Mouse (Mus musculus) brain, embryonic 14.5 days (tissue): Measurements from ENCODE around the gene Arf6. TPM values are rescaled to one million over a fixed set of nuclear protein-coding genes. Genes with fewer than 3 reads are reported as not detected.
"Not testable (repeated sequence)": the region's sequence is repeated elsewhere in the genome, so short reads cannot be mapped to it uniquely, and the experiment has no call there.

Experiments
- DNase-seq: peaks from one replicate; pipeline ENCODE4 v3.0.0-alpha.2; 2011; ENCODE audit warnings: low read depth
- CTCF ChIP-seq: fragments of 200-500 bp; IDR thresholded peaks from 2 replicates; pipeline ENCODE4 v1.5.1; 2012; ENCODE audit warnings: inconsistent platforms, mild to moderate bottlenecking, moderate library complexity, borderline replicate concordance; ENCODE audit not compliant: insufficient read depth, insufficient read length; ENCODE audit errors: extremely low read depth
- POLR2A ChIP-seq: fragments of 200-500 bp; IDR thresholded peaks from 2 replicates; pipeline ENCODE4 v1.6.1; 2012; ENCODE audit warnings: mild to moderate bottlenecking, inconsistent platforms, borderline replicate concordance; ENCODE audit not compliant: poor library complexity, insufficient read depth, insufficient read length, severe bottlenecking; ENCODE audit errors: extremely low read depth
- polyA plus RNA-seq: library from polyadenylated mRNA; depleted of rRNA; stranded (reverse); fragments of >200 nt; gene quantifications from 2 replicates; pipeline ENCODE4 v1.2.3, GENCODE M21; 2012

Arf6 gene
- polyA plus RNA-seq, 1 experiment: 72.2 TPM

- TF ChIP-seq POLR2A (no peak), CTCF (no peak)
- no peak for DNase-seq
Measured at GRCm38 (mm10) chr12:69377188-69377587, 5.2 kb downstream of the Arf6 start.

GRCm38 (mm10) chr12:69377636-69378035 is 5.7 kb downstream of the Arf6 start:
- not testable (repeated sequence) for DNase-seq

GRCm38 (mm10) chr12:69378558-69379454 is 6.9 kb downstream of the Arf6 start:
- DNase-seq: no peak
- TF ChIP-seq POLR2A: no peak
- no peak for TF ChIP-seq CTCF

GRCm38 (mm10) chr12:69382880-69383279 is 10.9 kb downstream of the Arf6 start:
- no peak for DNase-seq
- no peak for TF ChIP-seq POLR2A
- TF ChIP-seq CTCF: no peak

- no peak for DNase-seq
- TF ChIP-seq CTCF: no peak
- no peak for TF ChIP-seq POLR2A
Measured at GRCm38 (mm10) chr12:69384606-69385005, 12.7 kb downstream of the Arf6 start.

GRCm38 (mm10) chr12:69385542-69386280 is 13.8 kb downstream of the Arf6 start:
- TF ChIP-seq POLR2A (no peak), CTCF (no peak)
- DNase-seq: no peak

- DNase-seq: not testable (repeated sequence)
Measured at GRCm38 (mm10) chr12:69386281-69386732, 14.4 kb downstream of the Arf6 start.

GRCm38 (mm10) chr12:69388321-69388869 is 16.4 kb downstream of the Arf6 start:
- no peak for TF ChIP-seq POLR2A
- TF ChIP-seq CTCF: no peak

GRCm38 (mm10) chr12:69389273-69389938 is 17.5 kb downstream of the Arf6 start:
- TF ChIP-seq POLR2A (no peak), CTCF (no peak)
- DNase-seq: peak; percentile 46

More at GRCm38 (mm10) chr12:69388321-69388869, 16.4 kb downstream of the Arf6 start:
- DNase-seq: no peak

- no peak for DNase-seq
- TF ChIP-seq POLR2A (no peak), CTCF (no peak)
Measured at GRCm38 (mm10) chr12:69390000-69390698, 18.2 kb downstream of the Arf6 start.

- TF ChIP-seq POLR2A: no peak
- TF ChIP-seq CTCF: no peak
- DNase-seq: no peak
Measured at GRCm38 (mm10) chr12:69393076-69393475, 21.1 kb downstream of the Arf6 start.
